Mouse (Mus musculus) right cerebral cortex, postnatal 25 days (tissue): ENCODE data around the gene Ccdc151.

Experiments
- DNase-seq: peaks from one replicate; pipeline ENCODE4 v3.0.0; 2022

Gene Ccdc151

DNA sequence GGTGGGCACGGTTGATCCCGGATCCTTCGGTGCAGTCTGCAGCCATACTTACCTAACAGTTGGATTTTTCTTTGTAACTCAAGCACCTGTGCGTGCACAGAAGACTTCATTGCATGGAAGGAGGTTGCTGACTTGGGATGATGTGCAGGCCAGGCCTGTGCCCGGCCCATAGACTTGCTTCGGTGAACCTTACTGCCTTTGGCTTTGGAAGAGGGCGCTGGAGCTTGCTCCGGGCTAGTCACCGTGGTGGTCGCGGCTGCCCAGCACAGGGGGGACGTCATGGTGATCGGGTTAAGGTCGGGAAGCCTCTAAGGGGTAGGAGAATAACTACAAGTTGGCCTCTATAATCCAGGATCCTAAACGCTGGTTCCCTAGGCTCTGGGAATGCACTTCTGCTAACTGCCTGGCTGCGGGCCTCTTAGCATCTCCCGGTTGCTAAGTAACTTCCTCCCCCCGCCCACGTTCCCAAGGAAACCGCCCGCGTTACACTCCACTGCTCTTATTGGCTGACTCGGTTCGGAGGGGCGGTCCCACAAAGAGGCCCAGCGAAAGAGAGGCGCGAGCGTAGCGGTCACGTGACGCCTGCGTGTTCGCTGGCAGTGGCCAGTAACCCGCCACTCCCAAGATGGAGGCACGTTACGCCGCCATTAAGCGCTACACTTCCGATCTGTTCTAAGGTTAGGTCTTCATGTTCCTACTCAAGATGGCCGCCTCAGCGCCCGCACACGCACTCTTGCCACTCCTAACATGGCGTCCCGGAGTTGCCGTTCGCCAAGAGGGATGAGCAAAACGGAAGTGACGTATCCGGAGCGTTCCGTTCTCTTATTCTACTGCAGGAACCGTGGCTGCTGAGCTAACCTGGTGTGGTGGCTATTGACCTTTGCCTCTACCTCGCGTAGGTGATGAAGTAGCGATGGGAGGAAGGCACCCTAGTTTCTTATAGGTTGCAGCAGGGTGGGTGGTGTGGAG is at the start of gene Ccdc151, which contains the start of gene Prkcsh:
Gene Ccdc151 (minus strand): TSS at position 441 of the 969 bp plus-strand sequence.
Gene Prkcsh (plus strand): TSS at position 613 of the 969 bp plus-strand sequence.
- DNase-seq, result peak; percentile 100

DNA sequence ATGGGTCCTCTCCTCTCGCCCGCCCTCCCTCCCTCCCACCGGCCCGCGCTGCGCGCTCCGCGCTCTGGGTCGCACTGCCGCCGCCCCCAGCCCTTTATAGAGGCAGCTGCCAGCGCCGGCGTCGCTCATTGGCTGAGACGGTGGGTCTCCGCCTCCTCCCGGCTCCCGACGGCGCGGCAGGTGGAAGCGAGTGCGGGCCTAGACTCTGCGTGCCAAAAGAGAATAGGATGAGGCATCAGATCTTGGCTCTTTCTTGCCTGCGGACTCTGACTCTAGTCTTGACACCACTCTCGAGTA is 49.5 kb upstream of the Ccdc151 start, which contains the start of gene Elavl3:
Gene Elavl3 (minus strand): TSS at position 66 of the 297 bp plus-strand sequence.
- DNase-seq, result peak; percentile 87

- DNase-seq, result peak; percentile 56
Measured at GRCm38 (mm10) chr9:22051161-22051957, 48.9 kb upstream of the Ccdc151 start.

DNA sequence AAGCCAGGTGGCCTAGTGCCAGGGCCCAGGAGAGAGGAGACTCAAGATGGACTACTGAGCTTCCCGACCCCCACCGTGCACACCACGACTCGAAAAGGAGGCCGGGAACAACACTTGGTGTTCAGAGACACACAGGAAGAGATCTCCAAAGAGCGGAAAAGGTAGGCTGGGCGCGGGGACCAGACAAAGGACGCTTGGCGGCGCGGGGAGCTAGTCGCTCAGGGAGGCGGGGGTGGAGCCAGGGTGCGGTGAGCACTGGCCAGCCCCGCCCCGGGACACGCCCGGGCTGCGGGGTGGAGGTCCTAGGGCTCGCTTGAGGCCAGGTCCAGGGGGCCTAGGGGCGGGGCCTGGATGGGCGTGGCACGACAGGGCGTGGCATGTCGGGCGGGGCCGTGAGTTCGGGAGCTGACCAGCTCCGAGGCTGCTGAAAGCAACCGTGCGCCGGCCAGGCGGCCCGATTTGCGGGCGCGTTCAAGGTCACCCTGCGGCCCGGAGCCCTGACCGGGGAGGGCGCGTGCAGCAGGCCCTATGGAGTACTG is 48.0 kb upstream of the Ccdc151 start:
- peak; percentile 73 for DNase-seq

DNA sequence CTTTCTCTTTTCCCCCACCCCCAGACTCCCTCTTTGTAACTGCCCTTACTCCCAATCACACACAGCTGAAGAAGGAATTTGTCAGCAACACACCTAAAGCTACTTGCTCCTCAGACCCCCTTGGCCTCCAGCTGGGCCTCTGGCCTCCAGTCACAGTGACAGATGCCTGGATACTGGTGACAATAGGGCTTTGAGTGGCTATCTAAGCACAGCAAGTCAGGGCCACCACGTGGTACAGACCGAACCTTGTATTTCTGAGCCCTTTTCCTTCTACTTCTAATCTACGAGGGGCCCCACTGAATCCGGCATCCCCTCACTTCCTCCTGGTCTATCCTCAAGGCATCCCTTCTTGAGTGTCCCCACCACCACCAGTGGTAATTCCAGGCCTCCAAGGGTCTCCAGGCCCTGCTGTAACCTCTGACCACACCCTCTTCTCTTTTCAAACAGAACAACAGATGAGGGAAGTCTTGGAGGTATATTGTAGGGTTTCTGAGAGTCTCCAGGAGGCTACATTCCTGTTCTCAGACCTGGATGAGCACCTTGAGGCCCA is 47.4 kb upstream of the Ccdc151 start:
- DNase-seq, result no peak

DNA sequence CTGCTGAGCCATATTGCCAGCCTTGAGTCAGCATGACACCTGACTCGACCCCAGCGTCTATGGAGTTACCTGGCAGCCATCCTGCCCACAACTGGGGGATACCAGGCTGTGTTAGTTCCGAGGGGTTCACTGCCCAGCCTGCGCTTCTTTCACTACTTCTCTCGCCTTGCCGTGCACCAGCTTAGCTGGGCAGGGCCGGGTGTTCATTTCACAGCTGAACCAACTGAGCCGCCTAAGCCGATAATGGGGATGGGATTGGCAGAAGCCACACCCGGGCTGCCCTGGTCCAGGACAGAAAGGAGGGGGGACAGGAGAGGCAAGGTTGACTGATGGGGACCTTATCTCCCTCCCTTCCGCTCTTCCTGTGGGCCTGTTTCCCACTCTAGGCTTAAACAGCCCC is 46.9 kb upstream of the Ccdc151 start:
- DNase-seq, result no peak

DNA sequence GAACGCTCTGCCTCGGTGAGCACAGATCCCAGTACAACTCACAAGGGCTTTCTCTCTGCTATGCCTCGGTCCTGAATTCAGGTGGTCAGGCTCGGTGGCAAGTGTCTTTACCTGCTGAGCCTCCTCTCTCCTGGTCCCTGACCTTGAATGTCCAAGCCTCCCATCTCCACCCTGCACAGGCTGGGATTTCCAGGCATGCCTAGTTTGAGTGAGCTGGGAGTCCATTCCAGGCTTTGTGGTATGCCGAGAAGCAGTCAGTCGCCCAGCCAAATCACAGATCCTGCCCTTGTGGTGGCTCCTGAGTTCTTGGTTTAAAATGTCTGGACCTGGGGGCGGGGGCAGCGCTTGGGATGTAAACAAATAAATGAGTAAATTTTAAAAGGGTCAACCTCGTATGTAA is 44.9 kb upstream of the Ccdc151 start:
- no peak for DNase-seq

DNA sequence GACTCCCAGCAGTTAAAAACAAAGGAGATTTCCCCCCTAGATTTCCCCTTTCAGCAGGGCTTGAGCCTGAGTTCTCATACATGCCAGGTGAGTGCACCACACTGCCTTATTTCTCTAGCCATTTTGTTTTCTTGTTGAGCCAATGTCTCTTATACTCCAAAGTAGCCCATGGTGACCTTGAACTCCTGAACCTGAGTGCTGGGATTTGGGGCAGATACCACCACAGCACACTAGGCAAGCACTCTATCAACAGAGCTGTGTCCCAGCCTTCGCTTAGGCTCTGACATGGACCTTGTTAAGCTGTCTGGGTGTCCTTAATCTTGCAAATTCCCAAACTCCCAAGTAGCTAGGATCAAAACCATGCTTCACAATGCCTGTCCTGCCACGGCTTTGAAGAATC is 39.4 kb upstream of the Ccdc151 start:
- DNase-seq, result no peak

DNA sequence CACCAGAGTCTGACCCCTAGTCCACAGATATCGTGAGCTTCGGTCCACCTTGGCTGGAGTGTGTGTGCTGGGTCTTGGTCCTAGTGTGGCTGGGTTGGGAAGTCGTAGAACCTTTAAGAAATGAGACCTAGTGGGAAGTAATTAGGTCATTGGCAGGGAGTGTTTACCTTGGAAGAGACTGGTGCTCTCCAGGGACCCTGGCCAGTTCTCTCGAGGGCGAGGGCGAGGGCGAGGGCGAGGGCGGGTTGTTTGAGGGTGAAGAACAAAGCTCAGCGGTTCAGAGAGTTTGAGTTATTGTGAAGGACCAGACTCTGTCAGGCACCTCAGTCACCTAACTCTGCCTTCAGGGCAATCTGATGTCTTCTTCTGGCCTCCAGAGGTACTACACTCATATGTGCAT is 35.4 kb upstream of the Ccdc151 start:
- DNase-seq, result no peak

DNA sequence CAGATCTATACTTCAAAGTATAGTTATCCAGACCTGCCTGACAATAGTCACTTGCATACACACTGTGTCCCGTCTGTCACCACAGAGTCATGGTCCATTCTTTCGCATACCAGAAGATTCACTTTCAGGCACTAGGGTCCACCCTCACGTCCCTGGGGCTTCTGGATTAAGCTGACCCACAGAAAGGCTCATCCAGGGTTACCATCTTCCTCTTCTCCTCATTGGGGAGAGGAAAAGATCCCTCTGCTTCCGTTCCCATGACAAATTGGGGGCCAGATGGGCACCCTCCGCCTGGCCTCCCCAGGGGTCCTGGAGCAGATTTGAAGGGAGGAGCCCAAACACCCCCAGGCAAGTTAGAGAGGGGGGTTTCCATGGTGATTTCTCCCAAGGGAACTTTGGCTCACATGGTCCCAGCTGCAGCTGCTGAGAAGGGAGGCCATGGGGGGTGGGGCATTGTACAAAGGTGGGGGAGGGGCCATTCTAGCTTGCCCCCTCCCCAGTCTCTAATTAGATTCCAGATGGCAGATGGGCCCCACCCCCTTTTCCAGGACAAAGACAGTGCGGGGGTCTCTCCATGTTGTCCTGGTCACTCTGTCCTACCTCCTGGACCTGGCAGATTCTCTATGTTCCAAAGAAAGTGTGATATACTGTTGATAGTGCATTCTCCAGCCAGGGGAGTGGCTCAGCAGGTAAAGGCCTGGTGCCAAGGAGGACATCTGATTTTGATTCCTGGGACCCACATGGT is 33.0 kb upstream of the Ccdc151 start:
- DNase-seq, result no peak

- no peak for DNase-seq
Measured at GRCm38 (mm10) chr9:22030386-22030785, 28.0 kb upstream of the Ccdc151 start.

GRCm38 (mm10) chr9:22028467-22028866 is 26.0 kb upstream of the Ccdc151 start:
- DNase-seq, result no peak

DNA sequence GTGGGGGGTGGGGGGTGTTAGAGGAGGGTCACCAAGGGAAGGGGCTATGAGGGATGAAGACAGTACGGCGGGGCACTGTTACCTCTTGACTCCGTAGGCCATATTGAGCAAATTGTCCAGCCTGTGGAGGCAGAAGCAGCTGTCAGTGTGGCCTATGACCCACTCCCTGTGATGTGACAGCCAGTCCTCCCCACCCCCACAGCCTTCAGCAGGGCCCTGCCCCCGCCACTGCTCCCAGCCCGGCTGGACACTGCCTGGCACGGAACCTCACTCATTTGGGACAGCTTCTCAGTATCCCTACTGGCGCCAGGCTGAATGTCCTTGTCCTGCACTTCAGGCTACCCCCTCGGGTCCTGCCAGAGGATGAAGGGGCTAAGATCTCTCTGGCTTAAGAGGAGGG is 22.2 kb upstream of the Ccdc151 start:
- DNase-seq, result peak; percentile 11

DNA sequence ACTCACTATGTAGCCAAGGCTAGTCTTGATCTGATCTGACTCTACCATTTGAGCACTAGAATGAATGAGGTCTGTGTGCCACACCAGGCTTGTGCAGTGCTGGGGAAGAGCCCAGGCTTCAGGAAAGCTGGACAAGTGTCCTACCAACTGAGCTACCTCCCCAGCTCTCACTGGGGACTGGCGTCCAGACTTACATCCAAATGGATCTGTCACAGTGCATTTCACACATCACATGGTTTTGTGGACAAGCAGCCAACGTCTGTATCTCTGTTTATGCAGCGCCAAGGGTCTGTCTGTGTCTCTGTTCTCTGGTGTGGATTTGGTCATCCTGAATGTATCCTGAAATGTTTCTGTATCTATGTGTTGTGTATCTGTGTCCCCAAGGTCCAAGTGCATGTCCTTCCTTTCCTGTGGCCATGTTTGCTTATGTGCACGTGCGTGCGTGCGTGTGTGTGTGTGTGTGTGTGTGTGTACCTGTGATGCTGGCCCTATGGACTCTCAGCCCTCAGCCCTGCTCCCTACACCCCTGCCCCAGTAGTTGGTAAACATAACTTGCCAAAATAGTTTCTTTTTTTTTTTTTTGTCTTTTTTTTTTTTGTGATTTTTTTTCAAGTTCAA is 14.9 kb upstream of the Ccdc151 start:
- DNase-seq, result no peak

GRCm38 (mm10) chr9:22016245-22016644 is 13.8 kb upstream of the Ccdc151 start:
- DNase-seq, result no peak

DNA sequence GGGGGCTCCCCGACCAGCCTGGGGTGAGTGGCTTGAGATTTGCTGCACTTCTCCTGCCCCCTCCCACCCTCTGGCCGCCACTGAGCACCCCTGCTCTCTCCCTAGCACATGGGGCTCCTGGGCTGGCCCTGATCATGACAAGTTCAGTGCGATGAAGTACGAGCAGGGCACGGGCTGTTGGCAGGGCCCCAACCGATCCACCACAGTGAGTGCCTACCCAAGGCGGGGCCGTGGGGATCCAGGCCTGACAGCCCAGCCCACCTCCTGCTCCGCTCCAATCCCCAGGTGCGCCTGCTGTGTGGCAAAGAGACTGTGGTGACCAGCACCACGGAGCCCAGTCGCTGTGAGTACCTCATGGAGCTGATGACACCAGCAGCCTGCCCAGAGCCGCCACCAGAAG is 10.3 kb upstream of the Ccdc151 start:
- no peak for DNase-seq

GRCm38 (mm10) chr9:22011055-22011454 is 8.6 kb upstream of the Ccdc151 start:
- no peak for DNase-seq

GRCm38 (mm10) chr9:22004546-22004945 is 2.1 kb upstream of the Ccdc151 start:
- DNase-seq, result no peak

DNA sequence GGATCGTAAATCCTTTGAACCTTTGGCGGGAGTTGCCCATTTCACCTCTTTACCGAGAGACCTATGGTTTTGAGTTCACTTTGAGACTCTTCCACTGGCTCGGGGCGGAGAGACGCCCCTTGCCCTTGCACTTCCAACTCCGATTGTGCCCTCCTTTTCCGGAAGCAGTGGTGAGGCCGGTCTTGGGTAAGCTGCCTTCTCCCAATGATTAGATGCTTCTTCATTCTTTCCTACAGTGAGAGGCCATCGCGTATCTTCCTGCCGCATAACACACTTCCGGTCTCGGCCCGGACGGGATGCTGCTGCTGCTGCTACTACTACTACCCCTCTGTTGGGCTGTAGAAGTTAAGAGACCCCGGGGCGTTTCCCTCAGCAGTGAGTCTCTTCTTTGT is 725 bp upstream of the Ccdc151 start:
- no peak for DNase-seq

GRCm38 (mm10) chr9:22001633-22002032 is 801 bp downstream of the Ccdc151 start:
- DNase-seq, result no peak

GRCm38 (mm10) chr9:22000296-22000695 is 2.1 kb downstream of the Ccdc151 start:
- no peak for DNase-seq
